Mouse (Mus musculus) ES-Bruce4 (cell line): Measurements from ENCODE around the gene Tulp3.
A peak's percentile ranks its signal among the peaks of the same experiment; 100 is the strongest.

Source experiments
- CTCF ChIP-seq: IDR thresholded peaks from one replicate; pipeline ENCODE4 v1.8.1; 2011; ENCODE audit warnings: low read depth, low read length
- EP300 ChIP-seq: IDR thresholded peaks from 2 replicates; pipeline ENCODE4 v1.6.1; 2011; ENCODE audit warnings: low read depth, low read length; ENCODE audit not compliant: insufficient read depth
- POLR2A ChIP-seq: IDR thresholded peaks from one replicate; pipeline ENCODE4 v1.8.1; 2011; ENCODE audit warnings: low read length; ENCODE audit not compliant: insufficient read depth

DNA sequence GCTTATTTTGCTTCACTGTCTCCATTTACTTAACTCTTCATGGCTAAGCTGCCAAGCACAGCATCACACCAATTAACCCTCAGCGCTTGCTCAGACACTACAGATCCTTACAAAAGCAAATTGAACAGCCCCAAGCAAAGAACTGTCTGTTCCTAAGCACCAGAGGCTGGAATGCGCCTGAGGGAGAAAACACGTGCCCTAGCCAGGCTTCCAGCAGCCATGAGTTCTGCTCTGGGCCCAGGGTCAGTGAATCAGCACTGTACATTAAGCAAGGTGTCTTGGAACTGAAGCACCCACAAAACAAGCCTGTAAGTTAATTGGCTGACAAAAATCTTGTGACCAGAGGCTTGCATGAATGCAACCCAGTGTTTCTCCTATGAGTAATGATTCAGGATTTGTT is 73.5 kb downstream of the Tulp3 start:
- TF ChIP-seq CTCF (no peak), POLR2A (no peak), EP300 (peak; percentile 96)
